Mouse (Mus musculus): Measurements from ENCODE around the gene Tfe3. TPM values are rescaled to one million over a fixed set of nuclear protein-coding genes. Genes with fewer than 3 reads are reported as not detected.

The Tfe3 gene
- polyA plus RNA-seq, 1 experiment from 2014 or later = 19.1 TPM

- Histone ChIP-seq H3K36me3 (ENCODE audit: control insufficient read depth, insufficient read depth) (peaks cover 11% of the 10 kb centered on the region), H3K4me2 (ENCODE audit: low read depth, low read length) (no peak overlapping the region), H3K27ac (ENCODE audit: low read length) (no peak overlapping the region), H3K9me3 (replicated peaks; ENCODE audit: control insufficient read depth, low read length) (no peaks in the 10 kb centered on the region), H3K4me3 (ENCODE audit: low read length) (no peak overlapping the region), H3K9ac (ENCODE audit: low read length) (no peak overlapping the region), H3K27me3 (ENCODE audit: control insufficient read depth, insufficient read depth, low read length) (no peaks in the 10 kb centered on the region), H3K4me1 (ENCODE audit: control insufficient read depth, insufficient read depth, low read length) (0 out of 2 replicates have a peak, but pooled peaks cover 2% of the 10 kb centered on the region)
- ATAC-seq (replicated peaks; ENCODE audit: extremely low read depth, insufficient read depth, low FRiP score) = no peak
- 86% methylated on average over 10 of the region's 12 CpGs for WGBS
Observed at GRCm38 (mm10) chrX:7725841-7726240, 36.5 kb upstream of the Tfe3 start.

GRCm38 (mm10) chrX:7727176-7727575 lies 35.2 kb upstream of the Tfe3 start:
- Histone ChIP-seq H3K4me2 (ENCODE audit: low read depth, low read length) (no peak overlapping the region), H3K9ac (ENCODE audit: low read length) (no peak overlapping the region), H3K36me3 (ENCODE audit: control insufficient read depth, insufficient read depth) (peaks cover 11% of the 10 kb centered on the region), H3K27me3 (ENCODE audit: control insufficient read depth, insufficient read depth, low read length) (no peaks in the 10 kb centered on the region), H3K4me1 (ENCODE audit: control insufficient read depth, insufficient read depth, low read length) (0 out of 2 replicates have a peak, but pooled peaks cover 2% of the 10 kb centered on the region), H3K27ac (ENCODE audit: low read length) (no peak overlapping the region), H3K4me3 (ENCODE audit: low read length) (no peak overlapping the region), H3K9me3 (replicated peaks; ENCODE audit: control insufficient read depth, low read length) (no peaks in the 10 kb centered on the region)
- WGBS = 87% methylated on average over 13 of the region's 13 CpGs
- no peak for ATAC-seq (replicated peaks; ENCODE audit: extremely low read depth, insufficient read depth, low FRiP score)

DNA sequence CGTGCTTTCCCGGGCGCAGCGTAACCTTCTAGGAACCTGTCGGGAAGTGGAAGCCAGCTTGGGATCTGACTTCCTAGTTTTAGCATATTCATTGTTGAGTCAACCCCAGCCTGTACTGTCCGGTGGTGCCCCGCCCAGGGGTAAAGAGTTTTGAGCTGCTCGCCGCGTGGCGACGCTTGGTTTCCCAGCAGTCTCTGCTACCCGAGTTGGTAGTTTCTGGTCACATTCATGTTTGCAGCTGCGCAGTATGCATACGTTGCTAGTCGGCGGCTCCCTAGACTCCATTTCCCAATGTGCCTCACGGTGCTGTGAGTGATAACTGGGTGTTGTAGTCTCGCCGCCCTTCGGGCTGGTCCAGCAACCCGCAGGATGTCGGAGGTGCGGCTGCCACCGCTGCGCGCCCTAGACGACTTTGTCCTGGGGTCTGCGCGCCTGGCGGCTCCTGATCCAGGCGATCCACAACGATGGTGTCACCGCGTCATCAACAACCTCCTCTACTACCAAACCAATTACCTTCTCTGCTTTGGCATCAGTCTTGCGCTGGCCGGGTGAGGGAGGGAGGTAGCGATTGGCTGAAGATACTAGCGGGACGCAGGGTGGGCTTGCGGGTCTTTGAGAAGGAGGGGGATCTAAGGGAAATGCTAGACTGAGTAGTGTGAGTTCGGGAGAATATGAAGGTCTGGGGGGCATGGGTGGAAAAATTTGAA lies 34.0 kb upstream of the Tfe3 start, which contains the start of gene Praf2:
Gene Praf2, plus strand, starts transcription at position 225 of the 707 bp plus-strand sequence.
- WGBS = 13% methylated on average over 42 of the region's 42 CpGs
- Histone ChIP-seq H3K9me3 (replicated peaks; ENCODE audit: control insufficient read depth, low read length) (no peaks in the 10 kb centered on the region), H3K9ac (ENCODE audit: low read length) (peak within 1 kb of the TSS; percentile 66), H3K27me3 (ENCODE audit: control insufficient read depth, insufficient read depth, low read length) (no peaks in the 10 kb centered on the region), H3K4me2 (ENCODE audit: low read depth, low read length) (peak within 1 kb of the TSS; percentile 69), H3K27ac (ENCODE audit: low read length) (peak within 1 kb of the TSS; percentile 71), H3K4me3 (ENCODE audit: low read length) (peak within 1 kb of the TSS; percentile 58), H3K4me1 (ENCODE audit: control insufficient read depth, insufficient read depth, low read length) (no peaks in the 10 kb centered on the region), H3K36me3 (ENCODE audit: control insufficient read depth, insufficient read depth) (peaks cover 11% of the 10 kb centered on the region)
- ATAC-seq (replicated peaks; ENCODE audit: extremely low read depth, insufficient read depth, low FRiP score) = peak; percentile 93

GRCm38 (mm10) chrX:7728922-7729265 lies 33.5 kb upstream of the Tfe3 start:
- no peak for ATAC-seq (replicated peaks; ENCODE audit: extremely low read depth, insufficient read depth, low FRiP score)
- Histone ChIP-seq H3K27me3 (ENCODE audit: control insufficient read depth, insufficient read depth, low read length) (no peaks in the 10 kb centered on the region), H3K9ac (ENCODE audit: low read length) (peak overlapping the region; percentile 66), H3K4me1 (ENCODE audit: control insufficient read depth, insufficient read depth, low read length) (no peaks in the 10 kb centered on the region), H3K36me3 (ENCODE audit: control insufficient read depth, insufficient read depth) (peaks cover 9% of the 10 kb centered on the region), H3K9me3 (replicated peaks; ENCODE audit: control insufficient read depth, low read length) (no peaks in the 10 kb centered on the region), H3K4me2 (ENCODE audit: low read depth, low read length) (peak overlapping the region; percentile 69), H3K27ac (ENCODE audit: low read length) (no peak overlapping the region), H3K4me3 (ENCODE audit: low read length) (peak overlapping the region; percentile 58)
- 36% methylated on average over 4 of the region's 4 CpGs for WGBS

DNA sequence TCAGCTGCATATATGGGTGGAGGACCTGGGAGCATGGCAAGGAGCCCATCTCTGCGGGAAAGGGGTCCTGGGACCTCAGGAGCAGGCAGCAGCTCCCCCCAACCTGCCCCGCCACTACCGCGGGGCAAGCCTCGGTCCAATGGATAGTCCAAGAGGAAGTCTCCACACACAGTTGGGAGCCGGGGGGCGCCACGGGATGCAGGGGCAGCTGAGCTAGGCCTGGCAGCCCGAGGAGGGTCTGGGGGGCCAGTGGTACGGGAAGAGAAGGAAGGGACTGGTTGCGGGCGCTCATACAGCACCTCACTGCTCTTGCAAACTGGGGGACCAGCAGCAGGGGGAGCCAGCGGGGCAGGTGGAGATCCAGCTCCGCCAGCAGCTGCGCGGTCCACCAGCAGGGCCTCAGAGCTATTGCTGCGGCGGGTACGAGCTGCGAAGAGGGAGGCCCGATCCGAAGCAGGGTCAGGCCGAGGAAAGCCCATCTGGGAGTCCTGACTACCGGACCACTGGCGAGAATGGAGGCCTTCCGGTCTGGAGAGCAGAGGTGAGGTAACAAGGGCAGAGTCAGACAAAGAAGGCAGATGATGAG lies 28.7 kb upstream of the Tfe3 start:
- H3K4me3 ChIP-seq (ENCODE audit: low read length) = peak overlapping the region; percentile 17; the same call in 1 of the 2 replicates
- 0 out of 2 replicates have a peak overlapping the region, but pooled peaks have one; percentile 21 for H3K9ac ChIP-seq (ENCODE audit: low read length)
- no peaks in the 10 kb centered on the region for H3K27me3 ChIP-seq (ENCODE audit: control insufficient read depth, insufficient read depth, low read length)
- H3K36me3 ChIP-seq (ENCODE audit: control insufficient read depth, insufficient read depth) = no peaks in the 10 kb centered on the region
- no peak overlapping the region for H3K27ac ChIP-seq (ENCODE audit: low read length)
- H3K9me3 ChIP-seq (replicated peaks; ENCODE audit: control insufficient read depth, low read length) = no peaks in the 10 kb centered on the region
- no peaks in the 10 kb centered on the region for H3K4me1 ChIP-seq (ENCODE audit: control insufficient read depth, insufficient read depth, low read length)
- WGBS = 27% methylated on average over 23 of the region's 26 CpGs
- ATAC-seq (replicated peaks; ENCODE audit: extremely low read depth, insufficient read depth, low FRiP score) = no peak; the same call in 1 of the 2 replicates
- 0 out of 2 replicates have a peak overlapping the region, but pooled peaks have one; percentile 28 for H3K4me2 ChIP-seq (ENCODE audit: low read depth, low read length)

DNA sequence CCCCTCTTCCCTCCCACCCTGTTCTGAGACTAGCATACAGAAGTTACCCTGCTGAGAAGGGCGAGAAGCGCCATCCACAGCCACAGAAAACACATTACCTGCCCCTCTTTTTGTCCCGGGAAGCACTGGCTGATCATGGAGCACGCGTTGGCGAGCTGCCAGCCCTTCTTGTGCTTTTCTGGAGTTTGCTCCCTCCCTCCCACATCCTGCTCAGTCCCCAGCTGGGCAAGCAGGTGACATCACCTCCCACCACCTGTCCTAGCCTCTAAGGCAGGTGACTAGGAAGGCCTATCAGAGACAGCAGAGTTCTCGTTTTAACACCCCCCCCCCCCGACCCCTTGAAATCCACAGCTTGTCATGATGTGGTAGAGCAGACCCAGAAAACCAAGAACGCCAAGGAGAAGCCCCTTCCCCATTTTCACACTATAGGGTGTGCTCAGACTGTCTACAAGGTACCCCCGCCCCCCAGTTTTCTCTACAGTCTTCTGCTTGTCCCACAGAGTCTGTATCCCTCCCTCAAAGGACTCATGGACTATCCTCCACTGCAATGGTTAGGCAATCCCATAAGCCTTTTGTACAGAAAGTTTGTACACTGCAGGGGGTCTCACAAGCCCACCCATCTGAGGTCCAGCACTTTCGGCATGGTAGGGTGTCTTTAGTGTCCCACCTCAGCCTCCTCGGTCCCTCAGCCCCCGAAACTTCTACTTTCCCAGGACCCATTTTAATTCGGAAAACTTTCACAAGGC lies 22.9 kb upstream of the Tfe3 start:
- H3K4me3 ChIP-seq (ENCODE audit: low read length) = no peak overlapping the region

DNA sequence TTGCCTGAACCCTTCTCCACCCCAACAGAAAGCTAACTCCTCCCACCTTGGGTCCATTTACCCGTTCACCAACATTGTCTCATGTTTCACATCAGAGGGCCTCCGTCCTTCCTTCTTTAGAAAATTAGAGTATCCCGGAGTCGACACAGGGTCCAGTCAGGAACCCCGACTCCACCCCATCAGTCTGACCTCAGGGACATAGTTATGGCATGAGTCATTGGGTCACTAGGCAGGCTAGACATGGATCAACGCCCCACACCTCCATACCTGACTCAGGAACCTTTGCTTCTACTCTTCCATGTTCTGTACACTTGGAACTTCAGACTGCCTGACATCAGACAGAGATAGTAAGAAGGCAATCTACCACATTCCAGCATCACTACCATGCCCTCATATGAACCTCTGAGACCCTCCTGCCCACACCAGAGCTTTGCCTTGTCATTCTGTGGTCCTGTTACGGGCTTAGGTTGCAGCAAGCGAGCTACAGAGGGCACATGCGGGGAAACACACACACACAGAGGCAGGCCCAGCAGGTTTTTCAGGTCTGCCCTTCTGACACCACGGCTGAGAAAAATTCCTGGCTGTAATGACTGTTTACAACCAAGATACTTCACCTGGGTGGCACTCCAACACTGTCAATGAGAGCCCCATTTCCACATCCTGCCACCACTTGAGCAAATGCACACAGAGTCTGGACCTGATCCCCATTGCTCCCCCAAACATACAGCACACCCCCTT lies 22.1 kb upstream of the Tfe3 start:
- Histone ChIP-seq H3K9ac (ENCODE audit: low read length) (no peak overlapping the region), H3K4me3 (ENCODE audit: low read length) (no peak overlapping the region), H3K27ac (ENCODE audit: low read length) (no peak overlapping the region), H3K4me1 (ENCODE audit: control insufficient read depth, insufficient read depth, low read length) (no peaks in the 10 kb centered on the region), H3K27me3 (ENCODE audit: control insufficient read depth, insufficient read depth, low read length) (no peaks in the 10 kb centered on the region), H3K36me3 (ENCODE audit: control insufficient read depth, insufficient read depth) (no peaks in the 10 kb centered on the region), H3K9me3 (replicated peaks; ENCODE audit: control insufficient read depth, low read length) (no peaks in the 10 kb centered on the region), H3K4me2 (ENCODE audit: low read depth, low read length) (no peak overlapping the region)
- 54% methylated on average over 10 of the region's 10 CpGs for WGBS
- ATAC-seq (replicated peaks; ENCODE audit: extremely low read depth, insufficient read depth, low FRiP score) = no peak

More for the DNA sequence above, 22.9 kb upstream of the Tfe3 start:
- no peak for ATAC-seq (replicated peaks; ENCODE audit: extremely low read depth, insufficient read depth, low FRiP score)
- Histone ChIP-seq H3K9ac (ENCODE audit: low read length) (no peak overlapping the region), H3K27ac (ENCODE audit: low read length) (no peak overlapping the region), H3K36me3 (ENCODE audit: control insufficient read depth, insufficient read depth) (no peaks in the 10 kb centered on the region), H3K4me2 (ENCODE audit: low read depth, low read length) (no peak overlapping the region), H3K9me3 (replicated peaks; ENCODE audit: control insufficient read depth, low read length) (no peaks in the 10 kb centered on the region), H3K27me3 (ENCODE audit: control insufficient read depth, insufficient read depth, low read length) (no peaks in the 10 kb centered on the region), H3K4me1 (ENCODE audit: control insufficient read depth, insufficient read depth, low read length) (no peaks in the 10 kb centered on the region)
- 62% methylated on average over 14 of the region's 14 CpGs for WGBS

GRCm38 (mm10) chrX:7741103-7741502 lies 21.3 kb upstream of the Tfe3 start:
- WGBS = 63% methylated on average over 5 of the region's 5 CpGs
- Histone ChIP-seq H3K36me3 (ENCODE audit: control insufficient read depth, insufficient read depth) (no peaks in the 10 kb centered on the region), H3K9ac (ENCODE audit: low read length) (no peak overlapping the region), H3K4me1 (ENCODE audit: control insufficient read depth, insufficient read depth, low read length) (no peaks in the 10 kb centered on the region), H3K4me3 (ENCODE audit: low read length) (no peak overlapping the region), H3K4me2 (ENCODE audit: low read depth, low read length) (no peak overlapping the region), H3K27ac (ENCODE audit: low read length) (no peak overlapping the region), H3K9me3 (replicated peaks; ENCODE audit: control insufficient read depth, low read length) (no peaks in the 10 kb centered on the region), H3K27me3 (ENCODE audit: control insufficient read depth, insufficient read depth, low read length) (no peaks in the 10 kb centered on the region)
- ATAC-seq (replicated peaks; ENCODE audit: extremely low read depth, insufficient read depth, low FRiP score) = no peak

All from heart, embryonic 16.5 days (tissue).